Mouse (Mus musculus): ENCODE measurements around the gene Cnppd1.
A peak's percentile ranks its signal among the peaks of the same experiment; 100 is the strongest.

Gene Cnppd1

GRCm38 (mm10) chr1:75142301-75143261 is at the start of gene Cnppd1, which contains the start of gene Retreg2:
Cnppd1 (minus strand) TSS chr1:75142711.
Retreg2 (plus strand) TSS chr1:75142778.
- peak; percentile 97 for DNase-seq (ENCODE audit: low read depth, low spot score)

GRCm38 (mm10) chr1:75191622-75192402 is 49.3 kb upstream of the Cnppd1 start, which contains the start of the genes Ankzf1 and Atg9a:
Ankzf1 (plus strand) TSS chr1:75192151.
Atg9a (minus strand) TSS chr1:75192196.
- DNase-seq (ENCODE audit: low read depth, low spot score) = peak; percentile 98

- no peak for DNase-seq (ENCODE audit: low read depth, low spot score)
Observed at GRCm38 (mm10) chr1:75191258-75191621, 48.7 kb upstream of the Cnppd1 start.

GRCm38 (mm10) chr1:75190577-75190976 is 48.1 kb upstream of the Cnppd1 start:
- DNase-seq (ENCODE audit: low read depth, low spot score) = no peak

- DNase-seq (ENCODE audit: low read depth, low spot score) = no peak
Observed at GRCm38 (mm10) chr1:75187914-75188483, 45.5 kb upstream of the Cnppd1 start.

- no peak for DNase-seq (ENCODE audit: low read depth, low spot score)
Observed at GRCm38 (mm10) chr1:75187126-75187525, 44.6 kb upstream of the Cnppd1 start.

GRCm38 (mm10) chr1:75185495-75185894 is 43.0 kb upstream of the Cnppd1 start:
- DNase-seq (ENCODE audit: low read depth, low spot score) = no peak

- no peak for DNase-seq (ENCODE audit: low read depth, low spot score)
Observed at GRCm38 (mm10) chr1:75182160-75182559, 39.6 kb upstream of the Cnppd1 start.

- no peak for DNase-seq (ENCODE audit: low read depth, low spot score)
Observed at GRCm38 (mm10) chr1:75181377-75181870, 38.9 kb upstream of the Cnppd1 start.

GRCm38 (mm10) chr1:75180741-75181140 is 38.2 kb upstream of the Cnppd1 start:
- no peak for DNase-seq (ENCODE audit: low read depth, low spot score)

GRCm38 (mm10) chr1:75180105-75180590 is 37.6 kb upstream of the Cnppd1 start, which contains the start of gene Abcb6:
Abcb6 (minus strand) TSS chr1:75180392.
- DNase-seq (ENCODE audit: low read depth, low spot score) = peak; percentile 89

GRCm38 (mm10) chr1:75179334-75180104 is 37.0 kb upstream of the Cnppd1 start:
- DNase-seq (ENCODE audit: low read depth, low spot score) = no peak

- DNase-seq (ENCODE audit: low read depth, low spot score) = peak; percentile 96
Observed at GRCm38 (mm10) chr1:75168472-75169464, 26.3 kb upstream of the Cnppd1 start, which contains the start of gene Zfand2b. Zfand2b (plus strand) TSS chr1:75168646.

GRCm38 (mm10) chr1:75168093-75168471 is 25.6 kb upstream of the Cnppd1 start:
- no peak for DNase-seq (ENCODE audit: low read depth, low spot score)

GRCm38 (mm10) chr1:75160256-75160617 is 17.7 kb upstream of the Cnppd1 start:
- no peak for DNase-seq (ENCODE audit: low read depth, low spot score)

GRCm38 (mm10) chr1:75159540-75160255 is 17.2 kb upstream of the Cnppd1 start:
- DNase-seq (ENCODE audit: low read depth, low spot score) = no peak

GRCm38 (mm10) chr1:75158990-75159389 is 16.5 kb upstream of the Cnppd1 start:
- no peak for DNase-seq (ENCODE audit: low read depth, low spot score)

- no peak for DNase-seq (ENCODE audit: low read depth, low spot score)
Observed at GRCm38 (mm10) chr1:75155837-75156236, 13.3 kb upstream of the Cnppd1 start.

GRCm38 (mm10) chr1:75148727-75149126 is 6.2 kb upstream of the Cnppd1 start:
- no peak for DNase-seq (ENCODE audit: low read depth, low spot score)
